Mouse (Mus musculus) stomach, postnatal 0 days (tissue): ENCODE measurements at regions not wholly inside any gene's neighbourhood (a gene's known extent, or its start where the extent isn't known, plus 50 kb on each side); places are given as distances from the start of the nearest gene placed in this dataset.

ENCODE experiments used
- ATAC-seq: fragments of 200-750 bp; cut with Nextera tagmentation; 2 replicates; pipeline ENCODE4 v1.8.0; 2017; ENCODE audit not compliant: low FRiP score, low TSS enrichment
- DNase-seq: peaks from one replicate; pipeline ENCODE4 v3.0.0-alpha.2; 2016; ENCODE audit warnings: low spot score
- H3K27ac ChIP-seq: fragments of 300-500 bp; sonication (generic); replicated peaks from 2 replicates; pipeline ENCODE4 v1.5.1; 2014; ENCODE audit warnings: mild to moderate bottlenecking, control low read depth
- H3K27me3 ChIP-seq: fragments of 300-500 bp; sonication (generic); 2 replicates; pipeline ENCODE4 v1.6.1; 2014; ENCODE audit warnings: low read length; ENCODE audit not compliant: control insufficient read depth, insufficient read depth
- H3K36me3 ChIP-seq: fragments of 300-500 bp; sonication (generic); 2 replicates; pipeline ENCODE4 v1.6.1; 2014; ENCODE audit warnings: low read length, mixed read lengths; ENCODE audit not compliant: control insufficient read depth, insufficient read depth
- H3K4me1 ChIP-seq: fragments of 300-500 bp; sonication (generic); replicated peaks from 2 replicates; pipeline ENCODE4 v1.6.1; 2014; ENCODE audit warnings: antibody characterized with exemption; ENCODE audit not compliant: control insufficient read depth, insufficient read depth
- H3K4me2 ChIP-seq: fragments of 300-500 bp; sonication (generic); replicated peaks from 2 replicates; pipeline ENCODE4 v1.6.1; 2014; ENCODE audit warnings: low read depth, mild to moderate bottlenecking, control low read depth, moderate library complexity
- H3K4me3 ChIP-seq: fragments of 300-500 bp; sonication (generic); 2 replicates; pipeline ENCODE4 v1.5.1; 2014; ENCODE audit warnings: low read depth, low read length, control low read depth
- H3K9ac ChIP-seq: fragments of 300-500 bp; sonication (generic); 2 replicates; pipeline ENCODE4 v1.6.1; 2014; ENCODE audit warnings: mild to moderate bottlenecking, low read length, control low read depth, mixed read lengths
- H3K9me3 ChIP-seq: fragments of 300-500 bp; sonication (generic); 2 replicates; pipeline ENCODE4 v1.6.1; 2016; ENCODE audit warnings: low read length; ENCODE audit not compliant: control insufficient read depth
- CTCF ChIP-seq: IDR thresholded peaks from 2 replicates; pipeline ENCODE4 v1.5.1; 2016; ENCODE audit warnings: antibody characterized with exemption, low read depth, mild to moderate bottlenecking, moderate library complexity
- EP300 ChIP-seq: optimal IDR thresholded peaks from 2 replicates; pipeline ENCODE3; 2016; ENCODE audit warnings: antibody characterized with exemption
- WGBS: fragments of 180-500 bp; shearing (Covaris S2); extraction: QIAGEN DNeasy Blood & Tissue Kit; methylation state at CpG from one replicate; pipeline ENCODE4 v1.1.7; 2014; 5-methylcytosine and 5-hydroxymethylcytosine counted together

- no peaks in the 10 kb centered on the region for H3K4me1 ChIP-seq
- H3K4me3 ChIP-seq = no peak overlapping the region
- no peaks in the 10 kb centered on the region for H3K27me3 ChIP-seq
- no peak overlapping the region for H3K4me2 ChIP-seq
- no peaks in the 10 kb centered on the region for H3K36me3 ChIP-seq
- no peak overlapping the region for H3K27ac ChIP-seq
- 75% methylated on average over 4 of the region's 4 CpGs for WGBS
- ATAC-seq (no peak), DNase-seq (no peak)
- H3K9ac ChIP-seq = no peak overlapping the region
- no peaks in the 10 kb centered on the region for H3K9me3 ChIP-seq
- TF ChIP-seq CTCF (no peak), EP300 (no peak)
These were observed 714.3 kb upstream of the Cited2 start for GRCm38 (mm10) chr10:17008683-17009082.

- Histone ChIP-seq H3K9ac (no peak overlapping the region), H3K27ac (no peak overlapping the region), H3K9me3 (no peaks in the 10 kb centered on the region), H3K36me3 (no peaks in the 10 kb centered on the region), H3K4me2 (no peak overlapping the region), H3K4me1 (no peaks in the 10 kb centered on the region), H3K4me3 (no peak overlapping the region), H3K27me3 (no peaks in the 10 kb centered on the region)
- ATAC-seq (peak; percentile 97), DNase-seq (peak; percentile 40)
- WGBS = 74% methylated on average over 3 of the region's 3 CpGs
- TF ChIP-seq CTCF = no peak
- TF ChIP-seq EP300 = no peak
These were observed 713.0 kb upstream of the Cited2 start for GRCm38 (mm10) chr10:17010047-17010446.

- TF ChIP-seq CTCF (no peak), EP300 (no peak)
- Histone ChIP-seq H3K4me3 (no peak overlapping the region), H3K4me1 (no peaks in the 10 kb centered on the region), H3K27me3 (no peaks in the 10 kb centered on the region), H3K9me3 (no peaks in the 10 kb centered on the region), H3K9ac (no peak overlapping the region), H3K27ac (no peak overlapping the region), H3K36me3 (no peaks in the 10 kb centered on the region), H3K4me2 (no peak overlapping the region)
- ATAC-seq (no peak), DNase-seq (no peak)
- 75% methylated on average over 2 of the region's 2 CpGs for WGBS
These were observed 711.1 kb upstream of the Cited2 start for GRCm38 (mm10) chr10:17011876-17012275.

- Histone ChIP-seq H3K4me1 (no peaks in the 10 kb centered on the region), H3K9me3 (no peaks in the 10 kb centered on the region), H3K27ac (no peak overlapping the region), H3K9ac (no peak overlapping the region), H3K27me3 (no peaks in the 10 kb centered on the region), H3K4me3 (no peak overlapping the region), H3K36me3 (no peaks in the 10 kb centered on the region), H3K4me2 (no peak overlapping the region)
- 46% methylated on average over 3 of the region's 3 CpGs for WGBS
- no peak for DNase-seq
- no peak for TF ChIP-seq CTCF
- no peak for TF ChIP-seq EP300
- no peak for ATAC-seq
These were observed 710.5 kb upstream of the Cited2 start for GRCm38 (mm10) chr10:17012541-17012975.

GRCm38 (mm10) chr10:17014826-17015225, 708.2 kb upstream of the Cited2 start:
- no peaks in the 10 kb centered on the region for H3K4me1 ChIP-seq
- ATAC-seq = no peak
- DNase-seq = no peak

GRCm38 (mm10) chr10:17016854-17017253, 706.2 kb upstream of the Cited2 start:
- Histone ChIP-seq H3K9me3 (no peaks in the 10 kb centered on the region), H3K27ac (no peak overlapping the region), H3K36me3 (no peaks in the 10 kb centered on the region), H3K27me3 (no peaks in the 10 kb centered on the region), H3K9ac (no peak overlapping the region), H3K4me1 (no peaks in the 10 kb centered on the region), H3K4me3 (no peak overlapping the region), H3K4me2 (no peak overlapping the region)
- 84% methylated on average over 4 of the region's 4 CpGs for WGBS
- ATAC-seq = no peak
- TF ChIP-seq EP300 = no peak
- TF ChIP-seq CTCF = no peak
- no peak for DNase-seq

More at GRCm38 (mm10) chr10:17014826-17015225, 708.2 kb upstream of the Cited2 start:
- no peak overlapping the region for H3K27ac ChIP-seq
- 86% methylated on average over 3 of the region's 3 CpGs for WGBS
- no peak overlapping the region for H3K4me3 ChIP-seq
- TF ChIP-seq EP300 (no peak), CTCF (no peak)
- no peaks in the 10 kb centered on the region for H3K36me3 ChIP-seq
- no peak overlapping the region for H3K9ac ChIP-seq
- H3K4me2 ChIP-seq = no peak overlapping the region
- H3K9me3 ChIP-seq = no peaks in the 10 kb centered on the region
- H3K27me3 ChIP-seq = no peaks in the 10 kb centered on the region
